Mouse (Mus musculus) heart, embryonic 14.5 days (tissue): ENCODE measurements around the gene Il15ra. TPM values are rescaled to one million over a fixed set of nuclear protein-coding genes. Genes with fewer than 3 reads are reported as not detected.

ENCODE experiments used
- ATAC-seq: fragments of 200-750 bp; cut with Nextera tagmentation; 2 replicates; pipeline ENCODE4 v1.8.0; 2017; ENCODE audit warnings: low read depth, moderate TSS enrichment; ENCODE audit not compliant: insufficient number of reproducible peaks, insufficient read depth, low FRiP score
- H3K27ac ChIP-seq, 2 experiments: fragments of 200-500 bp in 1 of 2; fragments of 300-500 bp in 1 of 2; sonication (generic) in 1 of 2; replicated peaks in 1 of 2; 2 replicates each; pipeline ENCODE4 v1.5.1; 2012 to 2014; ENCODE audit warnings: low read depth in 2 of 2, low read length in 2 of 2, control low read depth in 1 of 2, mild to moderate bottlenecking in 1 of 2, mixed read lengths in 1 of 2; ENCODE audit not compliant: control insufficient read depth in 1 of 2, insufficient read depth in 1 of 2
- H3K27me3 ChIP-seq: fragments of 300-500 bp; sonication (generic); 2 replicates; pipeline ENCODE4 v1.6.1; 2014; ENCODE audit warnings: mild to moderate bottlenecking, low read length, control low read depth; ENCODE audit not compliant: control insufficient read depth, insufficient read depth
- H3K36me3 ChIP-seq: fragments of 300-500 bp; sonication (generic); 2 replicates; pipeline ENCODE4 v1.6.1; 2014; ENCODE audit warnings: mild to moderate bottlenecking, control low read depth, low read length, mixed read lengths; ENCODE audit not compliant: control insufficient read depth, insufficient read depth
- H3K4me1 ChIP-seq, 2 experiments: fragments of 200-500 bp in 1 of 2; fragments of 300-500 bp in 1 of 2; sonication (generic) in 1 of 2; 2 replicates each; pipeline ENCODE4 v1.6.1; 2012 to 2014; ENCODE audit warnings: low read length in 2 of 2, control low read depth in 1 of 2, mixed read lengths in 1 of 2; ENCODE audit not compliant: control insufficient read depth in 2 of 2, insufficient read depth in 2 of 2
- H3K4me2 ChIP-seq: fragments of 300-500 bp; sonication (generic); 2 replicates; pipeline ENCODE4 v1.6.1; 2014; ENCODE audit warnings: mild to moderate bottlenecking, low read length
- H3K4me3 ChIP-seq, 2 experiments: fragments of 200-500 bp in 1 of 2; fragments of 300-500 bp in 1 of 2; sonication (generic) in 1 of 2; 2 replicates each; pipeline ENCODE4 v1.5.1; 2012 to 2014; ENCODE audit warnings: low read length in 2 of 2, mild to moderate bottlenecking in 2 of 2, control low read depth in 1 of 2, low read depth in 1 of 2, moderate library complexity in 1 of 2; ENCODE audit not compliant: control insufficient read depth in 1 of 2, insufficient read depth in 1 of 2
- H3K9ac ChIP-seq: fragments of 300-500 bp; sonication (generic); 2 replicates; pipeline ENCODE4 v1.6.1; 2014; ENCODE audit warnings: mild to moderate bottlenecking, low read length
- H3K9me3 ChIP-seq: fragments of 300-500 bp; sonication (generic); 2 replicates; pipeline ENCODE4 v1.6.1; 2016; ENCODE audit warnings: low read length, control low read depth; ENCODE audit not compliant: control insufficient read depth
- WGBS: fragments of 180-500 bp; shearing (Covaris S2); extraction: QIAGEN DNeasy Blood & Tissue Kit; methylation state at CpG from one replicate; pipeline ENCODE4 v1.1.7; 2014; 5-methylcytosine and 5-hydroxymethylcytosine counted together
- polyA plus RNA-seq: library from polyadenylated mRNA; unstranded; fragments of >200 nt; fragmentation: Nextera tagmentation; extraction: Ambion mirVana; gene quantifications from 2 replicates; pipeline ENCODE4 v1.2.1, GENCODE M21; 2014

Il15ra gene
- polyA plus RNA-seq, 1 experiment from 2014 or later: 11.4 TPM

- Histone ChIP-seq H3K27me3 (no peaks in the 10 kb centered on the region), H3K36me3 (no peaks in the 10 kb centered on the region), H3K4me3 (no peak overlapping the region), H3K9ac (no peak overlapping the region), H3K9me3 (no peaks in the 10 kb centered on the region), H3K4me1 (no peaks in the 10 kb centered on the region), H3K4me2 (no peak overlapping the region), H3K27ac (no peak overlapping the region)
- ATAC-seq: no peak
- 80% methylated on average over 4 of the region's 4 CpGs for whole genome bisulfite sequencing
Measured at GRCm38 (mm10) chr2:11664806-11665205, 40.3 kb upstream of the Il15ra start.

- Histone ChIP-seq H3K4me3 (no peak overlapping the region), H3K4me1 (no peaks in the 10 kb centered on the region), H3K36me3 (no peaks in the 10 kb centered on the region), H3K27me3 (no peaks in the 10 kb centered on the region), H3K4me2 (no peak overlapping the region), H3K27ac (no peak overlapping the region), H3K9ac (no peak overlapping the region), H3K9me3 (no peaks in the 10 kb centered on the region)
- no peak for ATAC-seq
- WGBS: 79% methylated on average over 3 of the region's 3 CpGs
Measured at GRCm38 (mm10) chr2:11665326-11665725, 39.8 kb upstream of the Il15ra start.

GRCm38 (mm10) chr2:11672144-11672543 lies 32.9 kb upstream of the Il15ra start:
- Histone ChIP-seq H3K27ac (no peak overlapping the region), H3K4me3 (no peak overlapping the region), H3K4me2 (no peak overlapping the region), H3K36me3 (no peaks in the 10 kb centered on the region), H3K27me3 (no peaks in the 10 kb centered on the region), H3K9me3 (0 out of 2 replicates have a peak, but pooled peaks cover 5% of the 10 kb centered on the region), H3K4me1 (no peaks in the 10 kb centered on the region), H3K9ac (no peak overlapping the region)
- 17% methylated on average over 3 of the region's 3 CpGs for WGBS
- no peak for ATAC-seq

GRCm38 (mm10) chr2:11679626-11680025 lies 25.5 kb upstream of the Il15ra start:
- no peak overlapping the region for H3K4me3 ChIP-seq
- no peaks in the 10 kb centered on the region for H3K9me3 ChIP-seq
- no peak for ATAC-seq
- H3K4me1 ChIP-seq: no peaks in the 10 kb centered on the region
- no peak overlapping the region for H3K27ac ChIP-seq
- no peak overlapping the region for H3K4me2 ChIP-seq
- WGBS: 75% methylated on average over 7 of the region's 7 CpGs
- H3K27me3 ChIP-seq: no peaks in the 10 kb centered on the region
- no peaks in the 10 kb centered on the region for H3K36me3 ChIP-seq
- no peak overlapping the region for H3K9ac ChIP-seq

- Histone ChIP-seq H3K9ac (no peak overlapping the region), H3K27me3 (no peaks in the 10 kb centered on the region), H3K4me3 (no peak overlapping the region), H3K27ac (no peak overlapping the region), H3K36me3 (no peaks in the 10 kb centered on the region), H3K9me3 (no peaks in the 10 kb centered on the region), H3K4me1 (no peaks in the 10 kb centered on the region), H3K4me2 (no peak overlapping the region)
- 63% methylated on average over 4 of the region's 4 CpGs for WGBS
- ATAC-seq: no peak
Measured at GRCm38 (mm10) chr2:11682712-11683111, 22.4 kb upstream of the Il15ra start.

GRCm38 (mm10) chr2:11686512-11686911 lies 18.6 kb upstream of the Il15ra start:
- H3K36me3 ChIP-seq: no peaks in the 10 kb centered on the region

GRCm38 (mm10) chr2:11687436-11687835 lies 17.7 kb upstream of the Il15ra start:
- no peak for ATAC-seq
- Histone ChIP-seq H3K9ac (no peak overlapping the region), H3K36me3 (no peaks in the 10 kb centered on the region), H3K9me3 (no peaks in the 10 kb centered on the region), H3K4me1 (no peaks in the 10 kb centered on the region), H3K4me2 (no peak overlapping the region), H3K27ac (no peak overlapping the region), H3K27me3 (no peaks in the 10 kb centered on the region), H3K4me3 (no peak overlapping the region)
- 10% methylated on average over 3 of the region's 3 CpGs for WGBS

More at GRCm38 (mm10) chr2:11686512-11686911, 18.6 kb upstream of the Il15ra start:
- WGBS: 76% methylated on average over 4 of the region's 4 CpGs
- no peak overlapping the region for H3K9ac ChIP-seq
- no peak overlapping the region for H3K4me3 ChIP-seq
- ATAC-seq: no peak
- no peaks in the 10 kb centered on the region for H3K9me3 ChIP-seq
- H3K27me3 ChIP-seq: no peaks in the 10 kb centered on the region
- H3K4me1 ChIP-seq: no peaks in the 10 kb centered on the region
- H3K4me2 ChIP-seq: no peak overlapping the region
- no peak overlapping the region for H3K27ac ChIP-seq

GRCm38 (mm10) chr2:11690201-11690890 lies 14.7 kb upstream of the Il15ra start:
- H3K27ac ChIP-seq: no peak overlapping the region
- no peak overlapping the region for H3K4me2 ChIP-seq
- H3K9me3 ChIP-seq: no peaks in the 10 kb centered on the region
- no peak overlapping the region for H3K4me3 ChIP-seq
- WGBS: 52% methylated on average over 8 of the region's 8 CpGs
- ATAC-seq: no peak
- H3K27me3 ChIP-seq: no peaks in the 10 kb centered on the region
- H3K4me1 ChIP-seq: no peaks in the 10 kb centered on the region
- no peak overlapping the region for H3K9ac ChIP-seq
- no peaks in the 10 kb centered on the region for H3K36me3 ChIP-seq
